Mouse (Mus musculus): ENCODE data around the gene Exoc7.

DNA sequence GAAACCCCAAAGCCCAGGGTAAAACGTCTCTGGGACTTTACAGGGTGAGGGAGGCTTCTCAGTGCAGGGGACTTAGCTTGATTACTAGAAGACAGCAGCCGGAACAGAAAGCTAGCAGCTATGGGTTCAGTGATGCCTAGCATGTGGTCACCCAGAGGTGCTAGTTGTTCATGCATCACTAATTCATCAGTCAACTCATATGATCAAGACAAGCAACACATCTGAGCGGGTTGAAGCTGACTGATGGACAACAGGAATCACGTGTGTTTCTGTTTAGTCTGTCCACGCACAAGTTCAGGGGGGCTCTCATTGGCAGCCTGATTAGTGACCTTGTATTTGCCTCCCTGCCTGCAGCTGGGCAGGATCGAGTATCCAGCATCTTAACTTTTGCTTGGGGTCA is 23.1 kb downstream of the Exoc7 start:
- no peak for TF ChIP-seq CTCF (IDR thresholded peaks at IDR 0.05; ENCODE audit: extremely low read depth, insufficient read length, insufficient replicate concordance, low read depth, low read length)
- TF ChIP-seq POLR2A (IDR thresholded peaks at IDR 0.05; ENCODE audit: low read depth, low read length), result no peak
